Mouse (Mus musculus) thymus, adult 2 months (tissue): ENCODE results near the gene Parp4. TPM values are rescaled to one million over a fixed set of nuclear protein-coding genes. Genes with fewer than 3 reads are reported as not detected.
A peak's percentile ranks its signal among the peaks of the same experiment; 100 is the strongest.

Source experiments
- DNase-seq: peaks from one replicate; pipeline ENCODE4 v3.0.0; 2021
- H3K27ac ChIP-seq: fragments of 200-500 bp; 2 replicates; pipeline ENCODE4 v1.5.1; 2012; ENCODE audit warnings: low read length, control low read depth; ENCODE audit not compliant: control insufficient read depth, insufficient read depth
- H3K27me3 ChIP-seq: fragments of 200-500 bp; 2 replicates; pipeline ENCODE4 v1.6.1; 2012; ENCODE audit warnings: mild to moderate bottlenecking, low read length, moderate library complexity, mixed read lengths; ENCODE audit not compliant: control insufficient read depth, insufficient read depth
- H3K36me3 ChIP-seq: fragments of 200-500 bp; 2 replicates; pipeline ENCODE4 v1.6.1; 2012; ENCODE audit warnings: mild to moderate bottlenecking, low read length, moderate library complexity; ENCODE audit not compliant: control insufficient read depth, insufficient read depth
- H3K4me1 ChIP-seq: fragments of 200-500 bp; replicated peaks from 2 replicates; pipeline ENCODE4 v1.6.1; 2012; ENCODE audit warnings: low read length; ENCODE audit not compliant: control insufficient read depth, insufficient read depth
- H3K4me3 ChIP-seq: fragments of 200-500 bp; 2 replicates; pipeline ENCODE4 v1.5.1; 2012; ENCODE audit warnings: mild to moderate bottlenecking, low read length, control low read depth, moderate library complexity; ENCODE audit not compliant: control insufficient read depth, insufficient read depth
- CTCF ChIP-seq: fragments of 200-500 bp; IDR thresholded peaks from 2 replicates; pipeline ENCODE4 v1.5.1; 2012; ENCODE audit warnings: mild to moderate bottlenecking, control low read depth, low read length, moderate library complexity, borderline replicate concordance; ENCODE audit not compliant: control insufficient read depth, poor library complexity, insufficient read depth; ENCODE audit errors: extremely low read depth
- POLR2A ChIP-seq: fragments of 200-500 bp; IDR thresholded peaks from 2 replicates; pipeline ENCODE4 v1.6.1; 2012; ENCODE audit warnings: mild to moderate bottlenecking, low read length, control low read depth, moderate library complexity; ENCODE audit not compliant: control insufficient read depth, poor library complexity, insufficient read depth; ENCODE audit errors: extremely low read depth
- WGBS: fragments of 180-500 bp; shearing (Covaris S2); methylation state at CpG from one replicate; pipeline ENCODE4 v1.1.7; 2018; 5-methylcytosine and 5-hydroxymethylcytosine counted together
- polyA plus RNA-seq: library from polyadenylated mRNA; depleted of rRNA; stranded (reverse); fragments of >200 nt; gene quantifications from 2 replicates; pipeline ENCODE4 v1.2.3, GENCODE M21; 2012

Parp4 gene
- polyA plus RNA-seq, 1 experiment, result 11.3 TPM

DNA sequence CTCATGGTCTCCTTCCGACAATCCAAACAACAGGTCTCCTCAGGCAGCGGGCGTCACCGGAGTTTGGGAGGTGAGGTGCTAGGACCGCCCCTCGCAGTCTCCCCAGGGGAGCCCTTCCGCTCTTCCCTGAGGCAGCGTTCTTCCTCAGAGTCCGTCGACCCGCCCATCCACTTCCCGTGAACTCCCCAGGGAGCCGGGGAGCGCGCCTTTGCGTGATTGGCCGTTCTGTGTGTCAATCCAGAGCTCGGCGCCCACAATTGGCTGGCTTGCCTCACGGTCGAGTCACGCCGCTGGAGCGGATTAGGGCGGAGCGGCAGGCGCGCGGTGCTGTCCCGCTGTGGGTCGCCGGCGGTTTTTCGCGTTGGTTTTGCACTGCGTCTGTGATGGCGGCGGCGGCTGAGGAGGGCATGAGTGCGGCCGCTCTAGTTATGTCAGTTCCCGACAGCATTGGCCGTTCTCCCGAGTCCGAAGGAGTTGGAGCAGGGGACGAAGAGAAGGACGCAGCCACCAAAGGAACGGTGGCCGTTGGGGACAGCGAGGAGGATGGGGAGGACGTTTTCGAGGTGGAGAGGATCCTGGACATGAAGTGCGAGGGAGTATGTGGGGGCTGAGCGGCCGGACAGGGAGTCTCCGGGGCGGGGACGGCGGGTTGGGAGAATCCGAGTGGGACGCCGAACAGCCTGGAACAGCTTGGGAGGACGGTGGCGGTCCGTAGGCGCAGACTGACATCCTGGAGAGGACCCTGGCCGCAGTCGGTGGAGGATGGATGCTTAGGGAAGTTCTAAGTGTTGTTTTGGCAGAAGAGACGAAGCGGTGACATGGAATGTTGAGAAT is 92.8 kb downstream of the Parp4 start, which contains the start of gene Mphosph8:
Gene Mphosph8 (plus strand): TSS at position 280 of the 834 bp plus-strand sequence.
- Histone ChIP-seq H3K27me3 (no peaks in the 10 kb centered on the region), H3K4me1 (0 out of 2 replicates have a peak, but pooled peaks cover 4% of the 10 kb centered on the region), H3K36me3 (peaks cover 6% of the 10 kb centered on the region), H3K4me3 (peak within 1 kb of the TSS; percentile 82), H3K27ac (no peak within 1 kb of the TSS)
- TF ChIP-seq POLR2A, result peak; percentile 91
- TF ChIP-seq CTCF, result peak; percentile 56; the same call in 1 of the 2 replicates
- peak; percentile 99 for DNase-seq
- under 1% methylated on average over 70 of the region's 70 CpGs for WGBS

DNA sequence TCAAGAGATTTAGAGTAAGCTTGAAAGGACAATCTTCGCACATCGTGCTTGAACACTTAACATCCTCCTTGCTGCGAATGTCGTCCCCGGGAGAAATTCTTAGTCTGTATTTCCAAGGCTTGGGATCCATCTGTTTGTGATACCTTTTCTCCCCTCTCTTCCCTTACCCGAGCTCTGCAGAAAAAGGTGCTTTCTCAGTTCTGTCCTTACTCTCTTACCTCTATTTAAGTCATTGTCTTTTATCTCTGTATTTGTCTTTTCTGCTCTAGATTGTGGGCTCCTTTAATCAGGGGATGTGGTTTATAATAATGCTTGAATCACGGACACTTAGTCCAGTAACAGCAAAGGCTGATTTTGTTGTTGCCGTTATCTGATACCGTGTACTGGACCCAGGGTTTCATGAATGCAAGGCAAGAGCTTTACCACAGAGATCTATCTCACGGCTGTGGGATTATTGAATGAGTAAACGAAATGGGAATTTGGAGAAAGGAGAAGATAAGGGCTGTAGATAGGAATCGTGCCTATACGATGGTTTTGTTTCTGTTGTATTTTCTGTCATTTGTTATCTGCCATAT is 93.7 kb downstream of the Parp4 start:
- Histone ChIP-seq H3K36me3 (peaks cover 11% of the 10 kb centered on the region), H3K27ac (no peak overlapping the region), H3K4me3 (peak overlapping the region; percentile 82; the same call in 1 of the 2 replicates), H3K27me3 (no peaks in the 10 kb centered on the region), H3K4me1 (0 out of 2 replicates have a peak, but pooled peaks cover 4% of the 10 kb centered on the region)
- 10% methylated on average over 13 of the region's 13 CpGs for WGBS
- no peak for DNase-seq
- TF ChIP-seq CTCF, result no peak
- no peak for TF ChIP-seq POLR2A

DNA sequence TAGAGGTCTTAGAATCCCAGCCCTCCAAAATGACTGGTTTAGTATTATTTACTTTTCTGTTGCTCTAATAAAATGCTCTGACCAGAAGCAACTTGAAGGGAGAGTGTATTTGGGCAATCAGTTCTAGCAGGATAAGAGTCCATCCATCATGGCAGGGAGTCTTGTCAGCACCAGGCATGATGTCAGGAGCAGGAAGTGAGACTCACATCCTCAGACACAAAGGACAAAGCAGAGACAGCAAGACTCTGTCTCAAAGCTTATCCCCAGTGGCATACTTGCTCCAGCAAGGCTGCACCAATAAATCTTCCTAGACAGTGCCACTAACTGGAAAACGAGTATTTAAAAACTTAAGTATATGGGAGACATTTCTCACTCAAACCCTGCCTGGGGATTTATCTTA is 110.0 kb downstream of the Parp4 start:
- 90% methylated on average over 1 of the region's 1 CpGs for WGBS
- H3K27me3 ChIP-seq, result no peaks in the 10 kb centered on the region
- H3K27ac ChIP-seq, result no peak overlapping the region
- DNase-seq, result no peak
- H3K4me1 ChIP-seq, result no peaks in the 10 kb centered on the region
- peaks cover 67% of the 10 kb centered on the region for H3K36me3 ChIP-seq
- TF ChIP-seq CTCF (no peak), POLR2A (no peak)
- no peak overlapping the region for H3K4me3 ChIP-seq

DNA sequence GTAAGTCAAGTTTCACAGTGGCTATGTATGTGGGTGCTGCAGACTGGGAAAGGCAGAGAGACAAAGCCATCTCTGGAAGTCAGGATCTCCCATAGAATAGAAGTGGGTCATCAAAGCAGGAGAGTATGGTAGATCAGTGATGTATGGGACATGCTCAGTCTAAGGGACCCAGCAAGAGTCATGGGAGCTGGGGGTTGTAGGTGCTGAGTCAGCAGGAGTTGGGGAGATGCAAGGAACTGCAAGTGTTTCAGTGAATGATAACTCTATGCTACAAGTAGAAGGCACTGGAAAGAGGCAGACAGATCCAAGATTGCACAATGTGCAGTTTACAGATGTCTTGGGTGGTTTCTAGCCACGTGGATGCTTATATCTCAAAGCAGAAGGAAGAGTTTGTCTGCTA is 113.7 kb downstream of the Parp4 start:
- Histone ChIP-seq H3K4me1 (no peaks in the 10 kb centered on the region), H3K27ac (no peak overlapping the region), H3K27me3 (no peaks in the 10 kb centered on the region), H3K36me3 (peaks cover 71% of the 10 kb centered on the region), H3K4me3 (no peak overlapping the region)
- WGBS, result 100% methylated on average over 1 of the region's 1 CpGs
- no peak for TF ChIP-seq POLR2A
- no peak for TF ChIP-seq CTCF
- no peak for DNase-seq

DNA sequence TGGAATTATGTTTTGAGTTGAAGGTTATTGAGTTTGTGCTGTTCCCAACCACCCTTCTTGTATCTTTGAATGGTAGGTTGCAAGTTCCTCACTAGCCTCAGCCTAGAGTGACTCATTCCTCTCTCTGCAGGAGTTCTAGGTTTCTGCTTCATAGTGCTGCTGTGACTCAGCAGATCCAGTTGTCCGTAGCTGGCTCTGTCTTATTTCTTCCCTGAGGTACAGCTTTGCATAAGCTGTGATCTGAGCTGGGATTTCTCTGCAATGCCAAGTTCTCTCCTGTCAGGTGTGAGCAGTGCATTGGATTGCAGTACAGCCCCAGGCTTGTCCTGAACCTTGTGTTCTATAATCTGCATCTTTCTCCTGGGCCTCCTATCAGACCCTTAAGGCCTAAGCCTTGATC is 114.3 kb downstream of the Parp4 start:
- Histone ChIP-seq H3K36me3 (peaks cover 73% of the 10 kb centered on the region), H3K4me3 (no peak overlapping the region), H3K27me3 (no peaks in the 10 kb centered on the region), H3K27ac (no peak overlapping the region), H3K4me1 (no peaks in the 10 kb centered on the region)
- TF ChIP-seq POLR2A (no peak), CTCF (no peak)
- no peak for DNase-seq
- WGBS, result 93% methylated on average over 1 of the region's 1 CpGs

DNA sequence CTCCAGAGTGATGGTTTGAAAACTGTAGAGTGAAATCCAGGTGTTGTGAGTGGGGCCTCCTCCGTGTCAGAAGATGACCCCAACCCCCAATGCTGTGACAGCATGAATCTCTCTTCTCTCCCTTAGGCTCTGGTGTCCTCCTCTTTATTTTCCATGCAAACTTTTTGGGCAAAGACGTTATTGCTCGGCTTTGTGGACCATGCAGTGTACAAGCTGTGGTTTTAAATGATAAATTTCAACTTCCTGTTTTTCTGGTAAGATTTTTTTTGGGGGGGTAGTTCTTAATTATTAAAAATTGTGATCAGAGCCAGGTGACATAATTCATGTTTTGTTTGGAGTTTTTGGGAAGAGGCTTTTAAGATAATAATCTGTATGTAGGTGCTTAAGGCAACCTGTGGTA is 120.1 kb downstream of the Parp4 start:
- Histone ChIP-seq H3K27me3 (no peaks in the 10 kb centered on the region), H3K4me3 (no peak overlapping the region), H3K4me1 (no peaks in the 10 kb centered on the region), H3K36me3 (peaks cover 83% of the 10 kb centered on the region), H3K27ac (no peak overlapping the region)
- WGBS, result 52% methylated on average over 3 of the region's 3 CpGs
- no peak for TF ChIP-seq CTCF
- TF ChIP-seq POLR2A, result no peak
- DNase-seq, result no peak
